Mouse (Mus musculus) heart, adult 2 months (tissue): ENCODE data around the gene Dnah8. TPM values are rescaled to one million over a fixed set of nuclear protein-coding genes. Genes with fewer than 3 reads are reported as not detected.
A peak's percentile ranks its signal among the peaks of the same experiment; 100 is the strongest.

Experiments used
- DNase-seq, 2 experiments: peaks; one replicate each; pipeline ENCODE4 v3.0.0; 2021
- H3K27ac ChIP-seq: fragments of 200-600 bp; 2 replicates; pipeline ENCODE4 v1.8.1; 2022
- H3K27me3 ChIP-seq: fragments of 200-500 bp; 2 replicates; pipeline ENCODE4 v1.6.1; 2012; ENCODE audit warnings: mild to moderate bottlenecking, low read length, inconsistent platforms, mixed read lengths; ENCODE audit not compliant: control insufficient read depth, insufficient read depth
- H3K36me3 ChIP-seq: fragments of 200-500 bp; 2 replicates; pipeline ENCODE4 v1.6.1; 2012; ENCODE audit warnings: low read length, inconsistent platforms; ENCODE audit not compliant: control insufficient read depth, insufficient read depth
- H3K4me1 ChIP-seq: fragments of 200-500 bp; 2 replicates; pipeline ENCODE4 v1.6.1; 2011; ENCODE audit warnings: low read length; ENCODE audit not compliant: control insufficient read depth, insufficient read depth
- H3K4me3 ChIP-seq: fragments of 200-600 bp; 2 replicates; pipeline ENCODE4 v1.8.1; 2022
- H3K79me2 ChIP-seq: fragments of 200-500 bp; replicated peaks from 2 replicates; pipeline ENCODE4 v1.6.1; 2012; ENCODE audit warnings: mild to moderate bottlenecking, inconsistent platforms, low read length, moderate library complexity, mixed read lengths; ENCODE audit not compliant: control insufficient read depth, insufficient read depth
- H3K9ac ChIP-seq: fragments of 200-500 bp; 2 replicates; pipeline ENCODE4 v1.6.1; 2012; ENCODE audit warnings: low read depth, mild to moderate bottlenecking, control low read depth, inconsistent platforms, low read length, mixed read lengths
- CTCF ChIP-seq: fragments of 200-600 bp; IDR thresholded peaks from 2 replicates; pipeline ENCODE4 v1.8.1; 2022; ENCODE audit warnings: antibody characterized with exemption, mild to moderate bottlenecking, moderate library complexity
- EP300 ChIP-seq: fragments of 200-500 bp; IDR thresholded peaks from 2 replicates; pipeline ENCODE4 v1.6.1; 2011; ENCODE audit warnings: low read depth, low read length, control low read depth; ENCODE audit not compliant: insufficient read depth
- POLR2A ChIP-seq: fragments of 200-500 bp; IDR thresholded peaks from 2 replicates; pipeline ENCODE4 v1.6.1; 2011; ENCODE audit warnings: mild to moderate bottlenecking, low read depth, low read length, control low read depth; ENCODE audit not compliant: insufficient read depth
- WGBS: fragments of 180-500 bp; shearing (Covaris S2); methylation state at CpG from one replicate; pipeline ENCODE4 v1.1.7; 2018; 5-methylcytosine and 5-hydroxymethylcytosine counted together
- intact Hi-C: fragments of 180-260 bp; cut with DNase I; formaldehyde crosslinking; loops from one replicate; pipeline ENCODE4 v1.15.1; 2025
- polyA plus RNA-seq: library from polyadenylated mRNA; depleted of rRNA; stranded (reverse); fragments of >200 nt; gene quantifications from 2 replicates; pipeline ENCODE4 v1.2.3, GENCODE M21; 2012
- total RNA-seq, 2 experiments: library from RNA; stranded (reverse); gene quantifications; 2 replicates each; pipeline ENCODE4 v1.2.3; 2021

The Dnah8 gene
- total and polyA plus RNA-seq, 3 experiments: 0.45 to 1.2 (median 0.97) TPM

- TF ChIP-seq CTCF (peak; percentile 25; the same call in 1 of the 2 replicates), EP300 (no peak), POLR2A (no peak)
- no peak for DNase-seq
- H3K27ac ChIP-seq: no peak overlapping the region
- H3K27me3 ChIP-seq: no peaks in the 10 kb centered on the region
- WGBS: 96% methylated on average over 4 of the region's 4 CpGs
- H3K36me3 ChIP-seq: no peaks in the 10 kb centered on the region
- H3K4me1 ChIP-seq: no peaks in the 10 kb centered on the region
- no peak overlapping the region for H3K4me3 ChIP-seq
- no peaks in the 10 kb centered on the region for H3K79me2 ChIP-seq
- H3K9ac ChIP-seq: no peak overlapping the region
- intact Hi-C loops: no loop called here
Measured at GRCm38 (mm10) chr17:30760307-30760706, 136.2 kb downstream of the Dnah8 start.

DNA sequence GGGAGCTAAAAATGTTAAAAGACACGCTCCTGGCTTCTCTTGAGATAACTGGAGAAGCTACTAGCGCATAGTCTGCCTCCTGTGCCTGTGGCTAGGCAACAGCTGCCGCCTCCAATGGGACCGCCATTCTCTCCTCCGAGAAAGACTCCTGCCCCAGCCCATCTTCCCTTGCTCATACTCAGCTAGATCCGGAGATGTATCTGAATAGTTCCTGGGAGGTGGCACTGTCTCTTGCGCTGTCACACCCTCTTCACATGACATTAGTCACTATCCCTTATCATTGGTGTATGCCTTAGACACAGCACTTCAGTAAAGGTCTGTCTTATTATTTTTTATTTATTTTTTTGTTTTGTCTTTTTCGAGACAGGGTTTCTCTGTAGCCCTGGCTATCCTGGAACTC, 140.1 kb downstream of the Dnah8 start:
- no peaks in the 10 kb centered on the region for H3K79me2 ChIP-seq
- TF ChIP-seq POLR2A (no peak), EP300 (no peak), CTCF (no peak)
- 91% methylated on average over 8 of the region's 8 CpGs for WGBS
- intact Hi-C loops: no loop called here
- no peaks in the 10 kb centered on the region for H3K36me3 ChIP-seq
- no peak overlapping the region for H3K9ac ChIP-seq
- H3K4me1 ChIP-seq: no peaks in the 10 kb centered on the region
- H3K4me3 ChIP-seq: no peak overlapping the region
- no peak overlapping the region for H3K27ac ChIP-seq
- no peak for DNase-seq
- no peaks in the 10 kb centered on the region for H3K27me3 ChIP-seq

GRCm38 (mm10) chr17:30774416-30774815, 150.3 kb downstream of the Dnah8 start:
- intact Hi-C loops: no loop called here
- DNase-seq: no peak
- Histone ChIP-seq H3K36me3 (no peaks in the 10 kb centered on the region), H3K79me2 (no peaks in the 10 kb centered on the region), H3K9ac (no peak overlapping the region), H3K4me3 (no peak overlapping the region), H3K27me3 (no peaks in the 10 kb centered on the region), H3K4me1 (no peaks in the 10 kb centered on the region), H3K27ac (no peak overlapping the region)
- TF ChIP-seq EP300: no peak
- TF ChIP-seq CTCF: no peak
- TF ChIP-seq POLR2A: no peak

DNA sequence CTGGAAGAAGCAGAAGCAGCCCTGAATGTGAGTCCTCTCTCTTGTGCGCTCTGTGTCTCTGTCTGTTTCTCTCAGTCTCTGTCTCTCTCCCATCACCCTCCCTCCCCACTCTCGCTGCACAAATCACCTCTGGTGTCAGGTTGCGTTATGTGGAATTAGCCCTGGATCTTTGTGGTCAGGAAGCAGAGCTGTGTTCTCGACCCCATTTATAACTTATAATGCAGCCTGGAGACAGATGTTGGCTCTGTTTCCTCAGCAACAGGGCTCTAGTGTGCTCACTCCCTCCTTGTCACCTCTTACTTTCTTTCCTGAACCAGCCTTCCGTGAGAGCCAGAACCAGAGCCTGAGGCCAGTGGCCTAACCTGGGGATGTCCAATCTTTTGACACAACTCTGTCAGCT, 150.9 kb downstream of the Dnah8 start:
- H3K27me3 ChIP-seq: no peaks in the 10 kb centered on the region
- no peaks in the 10 kb centered on the region for H3K4me1 ChIP-seq
- no peak overlapping the region for H3K4me3 ChIP-seq
- H3K27ac ChIP-seq: no peak overlapping the region
- H3K9ac ChIP-seq: no peak overlapping the region
- no peak for TF ChIP-seq CTCF
- TF ChIP-seq EP300: no peak
- no peak for TF ChIP-seq POLR2A
- no peak for DNase-seq
- intact Hi-C loops: no loop called here
- H3K79me2 ChIP-seq: no peaks in the 10 kb centered on the region
- H3K36me3 ChIP-seq: no peaks in the 10 kb centered on the region
- 56% methylated on average over 5 of the region's 5 CpGs for WGBS

- H3K36me3 ChIP-seq: no peaks in the 10 kb centered on the region
- H3K27ac ChIP-seq: no peak overlapping the region
- H3K27me3 ChIP-seq: no peaks in the 10 kb centered on the region
- 84% methylated on average over 8 of the region's 8 CpGs for WGBS
- H3K4me1 ChIP-seq: no peaks in the 10 kb centered on the region
- H3K79me2 ChIP-seq: no peaks in the 10 kb centered on the region
- TF ChIP-seq CTCF (no peak), POLR2A (no peak), EP300 (no peak)
- H3K4me3 ChIP-seq: no peak overlapping the region
- DNase-seq: no peak
- intact Hi-C loops: no loop called here
- H3K9ac ChIP-seq: no peak overlapping the region
Measured at GRCm38 (mm10) chr17:30781046-30781445, 156.9 kb downstream of the Dnah8 start.

DNA sequence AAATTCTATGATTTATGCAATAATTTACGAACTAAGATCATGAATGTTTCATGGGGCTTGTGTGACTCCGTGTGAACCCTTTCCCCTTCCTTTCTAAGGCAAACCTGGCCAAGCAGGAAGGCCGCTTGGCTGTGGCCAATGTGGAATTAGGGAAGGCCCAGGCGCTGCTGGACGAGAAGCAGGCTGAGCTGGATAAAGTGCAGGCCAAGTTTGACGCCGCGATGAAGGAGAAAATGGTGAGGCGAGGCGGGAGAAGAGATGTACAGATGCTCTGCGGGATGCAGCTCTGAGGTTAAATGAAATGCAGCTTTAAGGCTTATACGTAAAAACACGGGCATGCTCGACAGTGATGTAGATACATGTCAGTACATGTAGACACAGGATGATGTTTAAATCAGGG, 158.1 kb downstream of the Dnah8 start:
- no peaks in the 10 kb centered on the region for H3K79me2 ChIP-seq
- H3K36me3 ChIP-seq: no peaks in the 10 kb centered on the region
- no peak overlapping the region for H3K27ac ChIP-seq
- H3K9ac ChIP-seq: no peak overlapping the region
- TF ChIP-seq POLR2A (no peak), CTCF (no peak), EP300 (no peak)
- H3K4me3 ChIP-seq: no peak overlapping the region
- no peaks in the 10 kb centered on the region for H3K27me3 ChIP-seq
- DNase-seq: no peak
- no peaks in the 10 kb centered on the region for H3K4me1 ChIP-seq
- intact Hi-C loops: no loop called here
- 75% methylated on average over 14 of the region's 14 CpGs for WGBS

DNA sequence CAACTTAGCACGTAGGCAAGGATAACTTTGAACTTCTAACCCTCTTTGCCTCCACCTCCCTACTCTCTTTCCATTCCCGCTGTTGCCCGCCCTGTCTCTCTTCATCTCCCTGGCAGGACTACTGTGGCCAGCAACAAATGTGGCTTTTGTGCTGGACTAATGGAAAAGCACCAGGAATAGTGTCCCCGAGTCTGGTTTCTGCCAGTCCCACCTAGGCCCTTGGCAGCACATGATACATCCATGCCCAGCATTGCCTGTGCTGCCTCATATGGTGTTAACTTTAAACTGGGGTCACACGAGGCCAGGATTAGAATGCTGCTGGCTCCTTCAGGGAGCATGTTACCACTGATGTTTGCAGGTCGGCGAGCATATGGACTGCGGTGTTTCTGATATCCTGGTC, 164.2 kb downstream of the Dnah8 start:
- DNase-seq: no peak
- no peak for TF ChIP-seq POLR2A
- TF ChIP-seq CTCF: no peak
- no peak for TF ChIP-seq EP300

More for the DNA sequence above, 164.2 kb downstream of the Dnah8 start:
- Histone ChIP-seq H3K4me1 (no peaks in the 10 kb centered on the region), H3K36me3 (no peaks in the 10 kb centered on the region), H3K27me3 (no peaks in the 10 kb centered on the region), H3K79me2 (no peaks in the 10 kb centered on the region), H3K4me3 (no peak overlapping the region), H3K27ac (no peak overlapping the region), H3K9ac (no peak overlapping the region)
- intact Hi-C loops: no loop called here
- WGBS: 85% methylated on average over 8 of the region's 8 CpGs
